Mouse (Mus musculus) cerebellum, postnatal 4 days (tissue): Measurements from ENCODE around the gene Slc25a19.
A peak's percentile ranks its signal among the peaks of the same experiment; 100 is the strongest.
"Not testable (repeated sequence)": the region's sequence is repeated elsewhere in the genome, so short reads cannot be mapped to it uniquely, and the experiment has no call there.

Experiments
- DNase-seq, 2 experiments: peaks; one replicate each; pipeline ENCODE4 v3.0.0; 2022; ENCODE audit warnings: low spot score in 2 of 2, mixed read lengths in 1 of 2

The Slc25a19 gene

GRCm38 (mm10) chr11:115627705-115628464 lies at the start of gene Slc25a19:
Slc25a19 (minus strand) TSS chr11:115628295.
- DNase-seq, result peak; percentile 94 to 98

DNA sequence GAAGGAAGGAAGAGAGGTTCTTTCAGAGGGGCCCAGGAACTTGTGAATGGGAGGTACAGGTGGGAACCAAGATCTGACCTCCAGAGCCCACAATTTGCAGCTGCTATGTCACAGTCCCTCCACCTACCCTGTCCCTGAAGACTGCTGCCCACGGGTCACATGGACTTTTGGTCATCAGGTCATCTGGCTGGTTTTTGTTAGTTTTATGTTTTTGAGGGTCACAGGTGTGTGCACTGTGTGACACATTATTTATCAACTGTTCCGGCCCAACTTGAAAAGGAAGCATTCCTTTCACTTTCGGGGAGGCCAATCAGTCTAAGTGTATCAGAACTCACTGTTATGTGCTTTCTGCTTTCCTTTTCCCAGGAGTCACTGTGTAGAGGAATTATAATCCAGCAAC lies 49.4 kb upstream of the Slc25a19 start:
- DNase-seq, result no peak

GRCm38 (mm10) chr11:115676738-115677137 lies 48.6 kb upstream of the Slc25a19 start:
- DNase-seq, result no peak

GRCm38 (mm10) chr11:115674235-115674865 lies 46.3 kb upstream of the Slc25a19 start:
- no peak for DNase-seq

DNA sequence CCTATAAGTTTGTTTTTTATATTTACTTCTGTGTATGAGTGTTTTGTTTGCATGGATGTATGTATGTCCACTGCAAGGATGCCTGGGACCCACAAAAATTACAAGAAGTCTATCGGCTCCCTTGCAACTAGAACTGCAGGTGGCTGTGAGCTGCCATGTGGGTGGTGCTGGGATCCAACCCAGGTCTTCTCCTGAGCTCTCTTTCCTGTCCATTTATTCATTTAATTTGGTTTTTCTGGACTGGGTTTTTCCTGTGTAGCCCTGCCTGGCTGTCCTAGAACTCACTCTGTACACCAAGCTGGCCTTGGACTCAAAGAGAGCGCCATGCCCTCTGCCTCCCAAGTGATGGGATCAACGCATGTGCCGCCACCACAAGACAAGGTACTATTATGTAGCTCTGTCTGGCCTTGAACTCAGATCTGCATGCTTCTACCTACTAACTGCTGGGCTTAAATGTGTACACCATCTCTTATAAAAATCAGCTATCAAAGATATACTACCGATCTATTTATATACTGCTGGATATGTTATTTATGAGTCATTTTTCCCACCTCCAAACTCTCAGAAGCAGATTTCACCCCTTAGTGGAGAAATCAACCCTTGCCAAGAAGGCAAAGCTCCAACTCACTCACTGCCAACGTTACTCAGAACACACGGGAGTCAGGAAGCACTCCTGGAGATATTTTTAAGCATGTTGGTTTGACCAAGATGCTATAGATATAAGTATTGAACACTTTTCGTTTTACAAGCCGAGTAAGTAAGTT lies 45.6 kb upstream of the Slc25a19 start:
- no peak for DNase-seq

DNA sequence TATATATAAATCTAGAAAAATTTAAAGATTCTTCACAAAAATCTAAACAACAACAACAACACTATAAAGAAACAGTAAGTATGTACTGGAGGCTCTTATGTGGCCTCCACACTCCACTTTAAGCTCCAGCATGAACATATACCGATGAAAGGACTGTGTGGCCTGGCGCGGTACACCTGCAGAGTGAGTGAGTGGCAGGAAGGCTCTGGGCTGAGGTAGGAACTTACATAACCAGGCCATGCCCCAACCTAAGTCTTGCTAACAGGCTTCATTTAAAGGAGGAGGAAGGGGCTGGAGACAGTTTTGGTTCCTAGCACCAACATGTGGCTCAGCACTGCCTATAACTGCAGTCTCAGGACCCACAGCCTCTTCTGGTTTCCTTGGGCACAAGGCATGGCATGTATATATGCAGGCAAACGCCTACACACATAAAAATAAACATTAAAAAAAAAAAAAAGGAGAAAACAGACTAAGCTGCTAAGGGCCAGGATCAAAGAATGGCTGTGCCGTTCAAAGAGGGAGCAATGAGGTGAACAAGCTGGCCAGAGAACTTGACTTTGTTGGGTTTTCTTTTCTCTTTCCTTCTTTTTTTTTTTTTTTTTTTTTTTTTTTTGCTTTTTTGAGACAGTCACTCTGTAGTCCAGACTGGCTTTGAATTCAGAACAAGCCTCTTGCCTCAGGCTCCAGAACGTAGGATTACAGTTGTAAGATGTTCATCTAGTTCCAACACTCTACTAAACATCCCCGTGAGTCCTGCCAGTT lies 44.3 kb upstream of the Slc25a19 start:
- DNase-seq, result no peak

- DNase-seq, result no peak
Measured at GRCm38 (mm10) chr11:115670451-115671050, 42.5 kb upstream of the Slc25a19 start.

GRCm38 (mm10) chr11:115663676-115664335 lies 35.7 kb upstream of the Slc25a19 start:
- DNase-seq, result no peak

GRCm38 (mm10) chr11:115660376-115660775 lies 32.3 kb upstream of the Slc25a19 start:
- no peak for DNase-seq

- no peak for DNase-seq
Measured at GRCm38 (mm10) chr11:115658521-115658920, 30.4 kb upstream of the Slc25a19 start.

- DNase-seq, result no peak
Measured at GRCm38 (mm10) chr11:115654128-115654527, 26.0 kb upstream of the Slc25a19 start.

GRCm38 (mm10) chr11:115653194-115653593 lies 25.1 kb upstream of the Slc25a19 start:
- DNase-seq, result no peak

- DNase-seq, result no peak
Measured at GRCm38 (mm10) chr11:115651680-115652079, 23.6 kb upstream of the Slc25a19 start.

DNA sequence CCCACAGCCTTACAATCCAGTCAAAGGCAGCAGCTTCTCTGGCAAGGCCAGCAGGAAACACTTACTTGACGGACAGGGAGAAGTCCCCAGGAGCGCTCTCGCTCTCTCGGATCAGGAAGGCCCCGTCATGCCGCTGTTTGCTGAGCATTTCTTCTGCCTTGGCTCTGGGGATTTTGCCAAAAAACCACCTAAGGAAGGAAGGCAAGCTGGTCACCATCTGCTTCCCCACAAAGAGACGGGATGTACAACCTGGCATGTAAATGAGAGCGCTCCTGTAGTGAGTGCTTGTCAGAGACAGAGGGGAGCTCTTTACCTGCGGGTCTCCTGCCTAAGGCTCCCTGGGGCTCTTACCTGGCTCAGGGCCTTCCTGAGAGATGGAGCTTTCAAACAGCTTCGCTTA lies 21.6 kb upstream of the Slc25a19 start:
- DNase-seq, result peak in 1 of 2 experiments; percentile 34

GRCm38 (mm10) chr11:115647459-115647858 lies 19.4 kb upstream of the Slc25a19 start:
- DNase-seq, result peak in 1 of 2 experiments; percentile 44

- no peak for DNase-seq
Measured at GRCm38 (mm10) chr11:115646439-115646838, 18.3 kb upstream of the Slc25a19 start.

GRCm38 (mm10) chr11:115645498-115645897 lies 17.4 kb upstream of the Slc25a19 start:
- not testable (repeated sequence) for DNase-seq

DNA sequence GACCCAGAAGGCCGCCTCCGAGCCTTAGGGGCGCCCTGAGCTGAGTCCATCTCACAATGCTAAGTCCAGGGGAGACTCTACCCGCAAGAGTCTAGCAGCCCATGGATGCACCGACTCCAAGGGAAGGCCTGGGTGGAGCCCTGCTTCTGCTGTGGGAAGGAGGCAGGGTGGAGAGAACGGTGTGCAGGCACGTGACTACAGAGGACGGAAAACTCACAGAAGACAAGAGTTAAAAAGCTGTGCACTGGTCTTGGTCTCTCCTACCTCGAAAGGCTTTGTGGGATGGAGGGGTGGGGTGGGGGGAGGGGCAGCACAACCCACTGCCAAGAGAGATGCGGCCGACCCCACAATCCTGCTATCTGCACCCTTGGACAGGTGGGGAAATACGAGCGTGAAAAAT lies 16.2 kb upstream of the Slc25a19 start:
- no peak for DNase-seq

DNA sequence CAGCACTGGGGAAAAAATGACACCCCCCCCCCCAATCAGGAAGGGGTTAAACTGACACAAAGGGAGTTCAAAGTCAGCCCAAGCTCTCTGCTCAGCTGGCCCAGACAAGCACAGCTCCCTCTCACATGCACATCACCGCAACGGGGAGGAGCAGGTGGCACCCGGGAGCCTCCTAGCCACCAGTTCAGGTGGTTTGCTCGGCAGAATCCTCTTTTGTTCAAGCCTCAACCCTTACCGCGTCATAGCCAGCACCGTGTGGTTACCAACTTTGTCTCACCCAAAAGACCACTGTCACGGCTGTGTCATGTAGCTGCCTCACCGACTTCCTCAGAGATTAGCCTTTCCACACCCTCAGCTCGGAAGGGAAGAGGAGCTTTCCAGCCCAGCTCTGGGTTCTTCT lies 15.2 kb upstream of the Slc25a19 start:
- DNase-seq, result no peak

- no peak for DNase-seq
Measured at GRCm38 (mm10) chr11:115642705-115643104, 14.6 kb upstream of the Slc25a19 start.

DNA sequence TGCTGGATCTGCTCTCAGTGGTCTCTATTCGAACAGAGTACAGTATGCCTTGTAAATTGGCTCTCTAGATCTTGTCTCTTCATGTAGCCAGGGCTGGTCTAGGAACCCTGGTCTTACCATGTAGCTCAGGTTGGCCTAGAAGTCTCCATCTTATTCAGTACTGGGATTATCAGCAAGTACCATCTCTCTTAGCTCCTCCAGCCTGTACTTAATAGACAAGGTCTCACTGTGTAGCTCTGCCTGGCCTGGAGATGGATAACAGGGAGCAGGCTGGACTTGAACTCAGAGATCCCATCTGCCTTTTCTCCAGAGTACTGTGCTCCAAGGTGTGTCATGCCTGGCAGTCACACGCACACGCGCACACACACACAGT lies 13.6 kb upstream of the Slc25a19 start:
- DNase-seq, result no peak
